Mouse (Mus musculus) megakaryocyte, embryonic 14.5 days (primary cell): ENCODE measurements at regions not wholly inside any gene's neighbourhood (a gene's known extent, or its start where the extent isn't known, plus 50 kb on each side); places are given as distances from the start of the nearest gene placed in this dataset.

ENCODE experiments used
- FLI1 ChIP-seq: IDR thresholded peaks from 2 replicates; pipeline ENCODE4 v1.6.1; 2012; ENCODE audit warnings: low read length, inconsistent platforms, mixed read lengths
- GATA1 ChIP-seq: IDR thresholded peaks from 3 replicates; pipeline ENCODE4 v1.6.1; 2012; ENCODE audit warnings: mixed read lengths, low read length, inconsistent platforms, borderline replicate concordance

DNA sequence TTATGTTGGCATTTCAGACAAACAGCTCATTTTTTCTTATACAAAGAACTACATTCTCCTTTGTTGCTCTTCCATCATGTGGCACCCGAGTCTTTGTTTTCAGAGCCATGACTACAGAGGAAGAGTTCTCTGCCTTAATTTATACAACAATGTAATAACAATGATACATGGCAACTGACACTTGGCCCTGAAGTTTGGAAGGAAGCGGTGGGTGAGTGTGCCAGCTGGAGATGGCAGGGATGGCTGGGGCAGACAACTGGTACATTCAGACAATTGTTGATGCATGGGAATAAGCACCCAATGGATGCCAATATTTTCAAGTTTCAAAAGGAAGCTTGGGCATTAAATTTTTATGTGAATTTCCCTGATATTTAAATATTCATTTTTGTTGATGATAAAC lies 2045.5 kb downstream of the Poteg start:
- TF ChIP-seq GATA1 (no peak), FLI1 (no peak)
